Mouse (Mus musculus): ENCODE data around the gene Aldh5a1. TPM values are rescaled to one million over a fixed set of nuclear protein-coding genes. Genes with fewer than 3 reads are reported as not detected.

Aldh5a1 gene
- polyA plus RNA-seq, 1 experiment from 2014 or later = 9.1 TPM

GRCm38 (mm10) chr13:24866430-24867402 is 70.7 kb downstream of the Aldh5a1 start:
- DNase-seq (ENCODE audit: low spot score, missing footprints) (no peak), ATAC-seq (ENCODE audit: low FRiP score) (no peak)
- H3K4me1 ChIP-seq (ENCODE audit: control insufficient read depth, insufficient read depth, low read length) = no peaks in the 10 kb centered on the region
- H3K27ac ChIP-seq (ENCODE audit: low read depth, low read length) = no peak overlapping the region
- no peaks in the 10 kb centered on the region for H3K9me3 ChIP-seq (ENCODE audit: control insufficient read depth, low read length)
- no peak overlapping the region for H3K4me2 ChIP-seq
- H3K4me3 ChIP-seq (ENCODE audit: low read depth, low read length) = no peak overlapping the region
- H3K27me3 ChIP-seq (ENCODE audit: control insufficient read depth, insufficient read depth, low read length) = no peaks in the 10 kb centered on the region
- no peaks in the 10 kb centered on the region for H3K36me3 ChIP-seq (ENCODE audit: control insufficient read depth, insufficient read depth, low read length)
- H3K9ac ChIP-seq (ENCODE audit: low read length) = no peak overlapping the region
- 71% methylated on average over 9 of the region's 9 CpGs for WGBS

GRCm38 (mm10) chr13:24862520-24862919 is 74.9 kb downstream of the Aldh5a1 start:
- ATAC-seq (ENCODE audit: low FRiP score) (no peak), DNase-seq (ENCODE audit: low spot score, missing footprints) (no peak)
- Histone ChIP-seq H3K4me1 (ENCODE audit: control insufficient read depth, insufficient read depth, low read length) (no peaks in the 10 kb centered on the region), H3K27ac (ENCODE audit: low read depth, low read length) (no peak overlapping the region), H3K4me3 (ENCODE audit: low read depth, low read length) (no peak overlapping the region), H3K4me2 (no peak overlapping the region), H3K9ac (ENCODE audit: low read length) (no peak overlapping the region), H3K27me3 (ENCODE audit: control insufficient read depth, insufficient read depth, low read length) (no peaks in the 10 kb centered on the region), H3K36me3 (ENCODE audit: control insufficient read depth, insufficient read depth, low read length) (no peaks in the 10 kb centered on the region), H3K9me3 (ENCODE audit: control insufficient read depth, low read length) (no peaks in the 10 kb centered on the region)
- 61% methylated on average over 7 of the region's 7 CpGs for WGBS

GRCm38 (mm10) chr13:24862021-24862420 is 75.4 kb downstream of the Aldh5a1 start:
- H3K9me3 ChIP-seq (ENCODE audit: control insufficient read depth, low read length) = no peaks in the 10 kb centered on the region
- no peak for ATAC-seq (ENCODE audit: low FRiP score)
- H3K27me3 ChIP-seq (ENCODE audit: control insufficient read depth, insufficient read depth, low read length) = no peaks in the 10 kb centered on the region
- no peak overlapping the region for H3K4me2 ChIP-seq
- H3K9ac ChIP-seq (ENCODE audit: low read length) = no peak overlapping the region
- no peak overlapping the region for H3K27ac ChIP-seq (ENCODE audit: low read depth, low read length)
- DNase-seq (ENCODE audit: low spot score, missing footprints) = no peak
- no peak overlapping the region for H3K4me3 ChIP-seq (ENCODE audit: low read depth, low read length)
- H3K4me1 ChIP-seq (ENCODE audit: control insufficient read depth, insufficient read depth, low read length) = no peaks in the 10 kb centered on the region
- WGBS = 91% methylated on average over 7 of the region's 7 CpGs
- no peaks in the 10 kb centered on the region for H3K36me3 ChIP-seq (ENCODE audit: control insufficient read depth, insufficient read depth, low read length)

- Histone ChIP-seq H3K4me1 (ENCODE audit: control insufficient read depth, insufficient read depth, low read length) (no peaks in the 10 kb centered on the region), H3K36me3 (ENCODE audit: control insufficient read depth, insufficient read depth, low read length) (no peaks in the 10 kb centered on the region), H3K27ac (ENCODE audit: low read depth, low read length) (no peak overlapping the region), H3K27me3 (ENCODE audit: control insufficient read depth, insufficient read depth, low read length) (no peaks in the 10 kb centered on the region), H3K9me3 (ENCODE audit: control insufficient read depth, low read length) (no peaks in the 10 kb centered on the region), H3K4me3 (ENCODE audit: low read depth, low read length) (no peak overlapping the region), H3K4me2 (no peak overlapping the region), H3K9ac (ENCODE audit: low read length) (no peak overlapping the region)
- WGBS = 81% methylated on average over 12 of the region's 12 CpGs
- no peak for DNase-seq (ENCODE audit: low spot score, missing footprints)
- ATAC-seq (ENCODE audit: low FRiP score) = no peak
Observed at GRCm38 (mm10) chr13:24861084-24861483, 76.4 kb downstream of the Aldh5a1 start.

GRCm38 (mm10) chr13:24859115-24859514 is 78.3 kb downstream of the Aldh5a1 start:
- Histone ChIP-seq H3K36me3 (ENCODE audit: control insufficient read depth, insufficient read depth, low read length) (no peaks in the 10 kb centered on the region), H3K4me3 (ENCODE audit: low read depth, low read length) (no peak overlapping the region), H3K27me3 (ENCODE audit: control insufficient read depth, insufficient read depth, low read length) (no peaks in the 10 kb centered on the region), H3K9me3 (ENCODE audit: control insufficient read depth, low read length) (no peaks in the 10 kb centered on the region), H3K4me2 (no peak overlapping the region), H3K4me1 (ENCODE audit: control insufficient read depth, insufficient read depth, low read length) (no peaks in the 10 kb centered on the region), H3K27ac (ENCODE audit: low read depth, low read length) (no peak overlapping the region), H3K9ac (ENCODE audit: low read length) (no peak overlapping the region)
- DNase-seq (ENCODE audit: low spot score, missing footprints) (no peak), ATAC-seq (ENCODE audit: low FRiP score) (no peak)

Other genes with a start within 250 kb of the Aldh5a1 start
- gene Armh2, start 196.4 kb downstream of the Aldh5a1 start, polyA plus RNA-seq (2014; fragmentation: Nextera tagmentation; extraction: Ambion mirVana) = 0.26 TPM in 1 of 2 replicates, not detected in the other
- 145 and 152 TPM in 2 replicates for gene Gmnn, start 175.7 kb downstream of the Aldh5a1 start, polyA plus RNA-seq (2014; fragmentation: Nextera tagmentation; extraction: Ambion mirVana)
- 25.0 and 26.1 TPM in 2 replicates for gene BC005537, start 136.0 kb downstream of the Aldh5a1 start, polyA plus RNA-seq (2014; fragmentation: Nextera tagmentation; extraction: Ambion mirVana)
- gene Acot13, start 106.1 kb downstream of the Aldh5a1 start, polyA plus RNA-seq (2014; fragmentation: Nextera tagmentation; extraction: Ambion mirVana) = 53.5 and 58.8 TPM in 2 replicates
- 79.6 and 80.9 TPM in 2 replicates for gene Tdp2, start 106.0 kb downstream of the Aldh5a1 start, polyA plus RNA-seq (2014; fragmentation: Nextera tagmentation; extraction: Ambion mirVana)
- 0.58 and 1.1 TPM in 2 replicates for gene D130043K22Rik, start 92.5 kb downstream of the Aldh5a1 start, polyA plus RNA-seq (2014; fragmentation: Nextera tagmentation; extraction: Ambion mirVana)
- 0.23 and 0.47 TPM in 2 replicates for gene Gpld1, start 5.5 kb upstream of the Aldh5a1 start, polyA plus RNA-seq (2014; fragmentation: Nextera tagmentation; extraction: Ambion mirVana)
- gene Mrs2, start 82.7 kb upstream of the Aldh5a1 start, polyA plus RNA-seq (2014; fragmentation: Nextera tagmentation; extraction: Ambion mirVana) = 24.3 and 31.9 TPM in 2 replicates
- gene Dcdc2a, start 118.3 kb upstream of the Aldh5a1 start, polyA plus RNA-seq (2014; fragmentation: Nextera tagmentation; extraction: Ambion mirVana) = 1.8 and 2.1 TPM in 2 replicates

All from midbrain, embryonic 11.5 days (tissue).